In the genomic region with DNA sequence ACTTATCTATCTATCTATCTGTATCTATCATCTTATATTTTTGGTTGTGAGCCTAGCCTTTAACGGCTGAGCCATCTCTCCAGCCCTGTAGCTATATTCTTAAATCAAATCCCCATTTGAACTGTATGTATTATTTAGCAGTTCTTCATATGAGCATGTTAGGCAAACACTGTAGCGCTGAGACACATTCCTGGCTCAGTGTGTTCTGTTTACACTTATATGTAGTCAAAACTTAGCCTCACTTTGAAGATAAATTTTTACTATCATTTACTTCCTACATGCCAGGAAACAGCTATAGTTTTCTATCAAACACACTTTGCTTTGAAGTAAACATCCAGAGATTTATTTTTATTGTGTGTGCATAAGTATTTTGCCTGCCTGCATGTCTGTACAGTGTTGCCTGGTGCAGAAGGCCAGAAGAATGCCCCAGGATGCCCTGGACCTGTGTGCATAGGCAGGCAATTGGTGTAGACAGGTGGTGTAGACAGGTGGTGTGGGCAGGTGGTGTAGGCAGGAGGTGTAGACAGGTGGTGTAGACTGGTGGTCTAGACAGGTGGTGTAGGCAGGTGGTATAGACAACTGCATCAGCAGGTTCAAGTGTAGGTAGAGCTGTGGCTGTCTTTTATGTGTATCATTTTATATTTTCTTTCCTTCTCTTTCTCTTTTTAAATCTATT, we compare ENCODE assay signal across 19 mouse cellular contexts. TPM values are rescaled to one million over a fixed set of nuclear protein-coding genes. Genes with fewer than 3 reads are reported as not detected.
DNase-seq lines count a peak whose midpoint lies in the region; ATAC-seq and TF ChIP-seq lines count a peak whose summit lies in the region.
"Had no signal": no experiment of that assay in that cellular context is flagged by ENCODE, and none has a peak within 500 bp of the region (broad histone marks: within the 10 kb centered on the region; RNA-seq: fewer than 3 reads in every experiment).

No protein-coding gene starts in this region.

- TF ChIP-seq EP300 in lung, postnatal 0 days (IDR thresholded peaks at IDR 0.05) = no peak

- ATAC-seq in forebrain, postnatal 0 days = no peak
- ATAC-seq in forebrain, embryonic 11.5 days (replicated peaks; ENCODE audit: low FRiP score) = no peak
- ATAC-seq in lung, postnatal 0 days = 0 out of 2 replicates have a peak, but pooled peaks have one; percentile 26
- ATAC-seq: inflammation-experienced regulatory T-cells, adult 6 months; liver, embryonic 12.5 days had no signal

- H3K9me3 ChIP-seq in forebrain, postnatal 0 days (ENCODE audit: low read length) = no peaks in the 10 kb centered on the region
- H3K9me3 ChIP-seq in forebrain, embryonic 11.5 days (ENCODE audit: control insufficient read depth, low read length) = no peaks in the 10 kb centered on the region
- H3K9me3 ChIP-seq in lung, postnatal 0 days (ENCODE audit: low read length) = no peaks in the 10 kb centered on the region
- H3K9me3 ChIP-seq: heart, embryonic 13.5 days; hindbrain, embryonic 13.5 days; limb, embryonic 12.5 days; liver, embryonic 12.5 days; midbrain, embryonic 10.5 days had no signal

- H3K4me3 ChIP-seq in forebrain, postnatal 0 days (ENCODE audit: low read depth, low read length) = no peak overlapping the region
- H3K4me3 ChIP-seq in forebrain, embryonic 11.5 days (ENCODE audit: low read depth, low read length) = no peak overlapping the region
- no peak overlapping the region for H3K4me3 ChIP-seq in lung, postnatal 0 days (ENCODE audit: low read depth, low read length)
- no peak overlapping the region for H3K4me3 ChIP-seq in myocyte
- H3K4me3 ChIP-seq: heart, embryonic 13.5 days; hindbrain, embryonic 13.5 days; limb, embryonic 12.5 days; liver, embryonic 12.5 days; midbrain, embryonic 10.5 days had no signal

- no peaks in the 10 kb centered on the region for H3K36me3 ChIP-seq in forebrain, postnatal 0 days (ENCODE audit: insufficient read depth)
- H3K36me3 ChIP-seq in forebrain, embryonic 11.5 days (ENCODE audit: control insufficient read depth, insufficient read depth, low read length) = no peaks in the 10 kb centered on the region
- H3K36me3 ChIP-seq in lung, postnatal 0 days (ENCODE audit: insufficient read depth, low read length) = no peaks in the 10 kb centered on the region
- H3K36me3 ChIP-seq in myocyte (ENCODE audit: control insufficient read depth, insufficient read depth) = no peaks in the 10 kb centered on the region
- H3K36me3 ChIP-seq: heart, embryonic 13.5 days; hindbrain, embryonic 13.5 days; limb, embryonic 12.5 days; liver, embryonic 12.5 days; midbrain, embryonic 10.5 days had no signal

- TF ChIP-seq POLR2A in myocyte (IDR thresholded peaks at IDR 0.05; ENCODE audit: insufficient read length, low read depth) = no peak

- H3K4me1 ChIP-seq in forebrain, postnatal 0 days (ENCODE audit: insufficient read depth) = no peaks in the 10 kb centered on the region
- no peaks in the 10 kb centered on the region for H3K4me1 ChIP-seq in forebrain, embryonic 11.5 days (replicated peaks; ENCODE audit: control insufficient read depth, insufficient read depth, low read length)
- peaks cover 4% of the 10 kb centered on the region; the same call in 1 of the 2 replicates for H3K4me1 ChIP-seq in lung, postnatal 0 days (ENCODE audit: insufficient read depth, low read depth, low read length)
- H3K4me1 ChIP-seq: heart, embryonic 13.5 days; hindbrain, embryonic 13.5 days; limb, embryonic 12.5 days; liver, embryonic 12.5 days; midbrain, embryonic 10.5 days had no signal

- no peaks in the 10 kb centered on the region for H3K79me2 ChIP-seq in myocyte (ENCODE audit: control insufficient read depth, insufficient read depth)

- DNase-seq in forebrain, postnatal 0 days = peak; percentile 13
- DNase-seq in forebrain, embryonic 11.5 days (ENCODE audit: low spot score) = no peak
- peak; percentile 32 for DNase-seq in lung, postnatal 0 days (ENCODE audit: low spot score)
- DNase-seq in lung, postnatal 4 days = no peak
- peak; percentile 39 for DNase-seq in cerebellum, adult 8-10 months
- DNase-seq in natural killer cell, adult 2 months (ENCODE audit: low spot score in 2 of 2) = no peak
- DNase-seq in adrenal gland, adult 2 months = no peak
- DNase-seq: adrenal gland, postnatal 14 days; B cell, adult 2 months; kidney, postnatal 4 days; layer of hippocampus, adult 9-11 months; retina, postnatal 1 day had no signal

- H3K27ac ChIP-seq in forebrain, postnatal 0 days (ENCODE audit: low read depth, low read length) = no peak overlapping the region
- H3K27ac ChIP-seq in forebrain, embryonic 11.5 days (ENCODE audit: low read depth, low read length) = no peak overlapping the region
- no peak overlapping the region for H3K27ac ChIP-seq in lung, postnatal 0 days (ENCODE audit: low read length)
- H3K27ac ChIP-seq: heart, embryonic 13.5 days; hindbrain, embryonic 13.5 days; limb, embryonic 12.5 days; liver, embryonic 12.5 days; midbrain, embryonic 10.5 days had no signal

- no peak overlapping the region for H3ac ChIP-seq in myocyte (ENCODE audit: control insufficient read depth, insufficient read length)

- no peak overlapping the region for H3K4me2 ChIP-seq in forebrain, postnatal 0 days (ENCODE audit: low read depth)
- no peak overlapping the region for H3K4me2 ChIP-seq in forebrain, embryonic 11.5 days (ENCODE audit: low read depth, low read length, severe bottlenecking)
- H3K4me2 ChIP-seq in lung, postnatal 0 days (replicated peaks; ENCODE audit: low read depth, low read length) = no peak overlapping the region
- no peak overlapping the region for H3K4me2 ChIP-seq in myocyte (ENCODE audit: low read depth)
- H3K4me2 ChIP-seq: heart, embryonic 13.5 days; hindbrain, embryonic 13.5 days; limb, embryonic 12.5 days; liver, embryonic 12.5 days had no signal

- H3K9ac ChIP-seq in forebrain, postnatal 0 days = no peak overlapping the region
- H3K9ac ChIP-seq in forebrain, embryonic 11.5 days (ENCODE audit: low read length) = no peak overlapping the region
- H3K9ac ChIP-seq in lung, postnatal 0 days (replicated peaks; ENCODE audit: low read depth) = no peak overlapping the region
- H3K9ac ChIP-seq: heart, embryonic 13.5 days; hindbrain, embryonic 13.5 days; limb, embryonic 12.5 days; liver, embryonic 12.5 days had no signal

- WGBS in forebrain, postnatal 0 days = 74% methylated on average over 2 of the region's 2 CpGs
- 90% methylated on average over 2 of the region's 2 CpGs for WGBS in forebrain, embryonic 11.5 days
- WGBS in lung, postnatal 0 days = 27% methylated on average over 2 of the region's 2 CpGs

- no peaks in the 10 kb centered on the region for H3K27me3 ChIP-seq in forebrain, postnatal 0 days (ENCODE audit: insufficient read depth, low read length)
- no peaks in the 10 kb centered on the region for H3K27me3 ChIP-seq in forebrain, embryonic 11.5 days (ENCODE audit: control insufficient read depth, insufficient read depth, low read length)
- H3K27me3 ChIP-seq in lung, postnatal 0 days (replicated peaks; ENCODE audit: insufficient read depth, low read length) = no peaks in the 10 kb centered on the region
- no peaks in the 10 kb centered on the region for H3K27me3 ChIP-seq in myocyte (ENCODE audit: control insufficient read depth, insufficient read depth, insufficient read length)
- H3K27me3 ChIP-seq: heart, embryonic 13.5 days; hindbrain, embryonic 13.5 days; limb, embryonic 12.5 days had no signal

- TF ChIP-seq CTCF in forebrain, postnatal 0 days (IDR thresholded peaks at IDR 0.05; ENCODE audit: low read depth) = no peak
- TF ChIP-seq CTCF in lung, postnatal 0 days (IDR thresholded peaks at IDR 0.05) = no peak

TF ChIP-seq in myocyte, 11 proteins besides CTCF, POLR2A, EP300 and RAD21:
- TF ChIP-seq REST (IDR thresholded peaks at IDR 0.05; ENCODE audit: insufficient read depth, insufficient read length) = no peak
- peak; percentile 55 for TF ChIP-seq TCF12 (IDR thresholded peaks at IDR 0.05; ENCODE audit: insufficient read depth, poor library complexity, severe bottlenecking)
- peak in 2 of 3 experiments; percentile 90 to 98 for TF ChIP-seq MYOD1 (IDR thresholded peaks at IDR 0.05; ENCODE audit: control insufficient read depth in 1 of 3, insufficient read length in 2 of 3, low read depth in 2 of 3)
- TF ChIP-seq TCF3 (IDR thresholded peaks at IDR 0.05; ENCODE audit: insufficient read length, low read depth) = peak; percentile 93
- no peak for TF ChIP-seq CEBPB (IDR thresholded peaks at IDR 0.05; ENCODE audit: insufficient read depth, poor library complexity, severe bottlenecking)
- no peak for TF ChIP-seq POLR2AphosphoS2 (IDR thresholded peaks at IDR 0.05; ENCODE audit: insufficient read length, low read depth)
- no peak for TF ChIP-seq E2F4 (IDR thresholded peaks at IDR 0.05; ENCODE audit: insufficient read depth)
- TF ChIP-seq SRF (IDR thresholded peaks at IDR 0.05; ENCODE audit: control insufficient read depth, insufficient read length, low read depth) = no peak
- TF ChIP-seq MYOG (IDR thresholded peaks at IDR 0.05; ENCODE audit: control insufficient read depth in 1 of 3, insufficient read depth in 1 of 3, insufficient read length in 2 of 3, low read depth in 2 of 3) = peak in 2 of 3 experiments; percentile 95 to 97
TF ChIP-seq in myocyte: peak in this region for 4.

RNA-seq across cellular contexts. Expression of a gene that starts 45.7 kb away (rescaled TPM):
- 7.6 and 7.7 TPM in 2 replicates for total RNA-seq in forebrain, postnatal 0 days (2014; rRNA removed)
- 12.6 and 14.1 TPM in 2 replicates for polyA plus RNA-seq in forebrain, postnatal 0 days (2015; fragmentation: Nextera tagmentation; extraction: Ambion mirVana)
- 26.8 and 27.0 TPM in 2 replicates for polyA plus RNA-seq in forebrain, embryonic 11.5 days (2014; fragmentation: Nextera tagmentation; extraction: Ambion mirVana)
- 116 and 151 TPM in 2 replicates for polyA plus RNA-seq in lung, postnatal 0 days (2015; fragmentation: Nextera tagmentation; extraction: Ambion mirVana)
- polyA plus RNA-seq in myocyte (2012; fragmentation: generic; extraction: Trizol) = 74.1 TPM
- 100 to 1,000 TPM in 1 of 2 experiments, 10 to 100 TPM in 1; 84.3 to 124 TPM for total RNA-seq in adrenal gland, adult 2 months (2021)
- 36.3 and 42.9 TPM in 2 replicates for polyA plus RNA-seq in adrenal gland, adult 2 months (2012; rRNA removed)

Comparison
In these comparisons a context has a peak if more than half of its experiments do, and no peak if none do; other contexts are left out.
1. DNase-seq: peak in forebrain, postnatal 0 days (single experiment), lung, postnatal 0 days (single experiment) and cerebellum, adult 8-10 months (single experiment); none in forebrain, embryonic 11.5 days (single experiment), lung, postnatal 4 days (0 of 2), natural killer cell, adult 2 months (0 of 2) and adrenal gland, adult 2 months (single experiment).